Mouse (Mus musculus) liver, embryonic 12.5 days (tissue): ENCODE results near the gene Hemk1. TPM values are rescaled to one million over a fixed set of nuclear protein-coding genes. Genes with fewer than 3 reads are reported as not detected.

Source experiments
- ATAC-seq: fragments of 200-750 bp; cut with Nextera tagmentation; 2 replicates; pipeline ENCODE4 v1.8.0; 2017; ENCODE audit warnings: moderate number of reproducible peaks, mild to moderate bottlenecking, moderate library complexity
- H3K27ac ChIP-seq: fragments of 300-500 bp; sonication (generic); 2 replicates; pipeline ENCODE4 v1.5.1; 2016; ENCODE audit warnings: mild to moderate bottlenecking
- H3K27me3 ChIP-seq: fragments of 300-500 bp; sonication (generic); replicated peaks from 2 replicates; pipeline ENCODE4 v1.6.1; 2016; ENCODE audit warnings: mild to moderate bottlenecking, moderate library complexity
- H3K36me3 ChIP-seq: fragments of 300-500 bp; sonication (generic); 2 replicates; pipeline ENCODE4 v1.6.1; 2016; ENCODE audit warnings: mild to moderate bottlenecking, moderate library complexity
- H3K4me1 ChIP-seq: fragments of 300-500 bp; sonication (generic); 2 replicates; pipeline ENCODE4 v1.6.1; 2016
- H3K4me2 ChIP-seq: fragments of 300-500 bp; sonication (generic); 2 replicates; pipeline ENCODE4 v1.6.1; 2016; ENCODE audit warnings: mild to moderate bottlenecking, moderate library complexity
- H3K4me3 ChIP-seq: fragments of 300-500 bp; sonication (generic); 2 replicates; pipeline ENCODE4 v1.5.1; 2016; ENCODE audit warnings: mild to moderate bottlenecking, moderate library complexity
- H3K9ac ChIP-seq: fragments of 300-500 bp; sonication (generic); 2 replicates; pipeline ENCODE4 v1.6.1; 2016; ENCODE audit warnings: mild to moderate bottlenecking, moderate library complexity
- H3K9me3 ChIP-seq: fragments of 300-500 bp; sonication (generic); replicated peaks from 2 replicates; pipeline ENCODE4 v1.6.1; 2016; ENCODE audit warnings: mild to moderate bottlenecking, moderate library complexity
- WGBS: fragments of 180-500 bp; shearing (Covaris S2); methylation state at CpG from one replicate; pipeline ENCODE4 v1.1.7; 2016; ENCODE audit not compliant: insufficient replicate concordance; 5-methylcytosine and 5-hydroxymethylcytosine counted together
- polyA plus RNA-seq: library from polyadenylated mRNA; unstranded; fragments of >200 nt; fragmentation: Nextera tagmentation; extraction: Ambion mirVana; gene quantifications from 2 replicates; pipeline ENCODE4 v1.2.1, GENCODE M21; 2016

Hemk1 gene
- polyA plus RNA-seq, 1 experiment from 2014 or later, result 5.0 TPM

DNA sequence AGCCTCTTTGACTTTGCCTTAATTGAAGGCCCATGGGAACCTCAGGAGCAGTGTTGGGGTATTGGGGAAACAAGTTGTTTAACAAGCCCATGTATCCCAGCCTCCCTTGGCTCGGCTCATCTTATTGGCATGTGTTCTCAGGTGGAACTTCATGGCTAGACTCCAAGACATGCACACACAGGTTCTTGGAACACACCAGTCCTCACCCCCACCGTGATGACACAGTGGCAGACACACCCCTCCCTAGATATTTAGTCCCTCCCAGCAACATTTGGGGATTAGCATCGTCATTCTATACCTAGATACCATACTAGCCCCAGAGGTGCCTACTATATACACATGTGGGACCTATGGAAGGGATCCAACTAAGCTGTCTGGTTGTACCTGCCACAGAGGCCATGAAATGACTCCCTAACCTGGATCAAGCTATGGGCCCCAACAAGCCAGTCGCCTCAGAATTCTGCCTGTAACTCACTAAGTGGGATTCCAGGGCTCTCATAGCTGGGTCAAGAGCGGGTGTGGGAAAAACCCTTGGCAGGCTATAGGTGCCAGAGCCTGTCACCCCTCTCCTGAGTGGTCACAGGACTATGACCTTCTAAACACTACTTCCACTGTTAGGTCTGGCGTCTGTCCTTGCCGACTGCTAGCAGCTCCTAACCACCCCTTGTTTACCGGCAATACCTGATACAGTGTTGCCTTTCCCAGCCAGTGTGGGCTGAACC is 39.9 kb downstream of the Hemk1 start:
- Histone ChIP-seq H3K27me3 (peaks cover 7% of the 10 kb centered on the region; the same call in 1 of the 2 replicates), H3K4me2 (peak overlapping the region; percentile 93), H3K27ac (peak overlapping the region; percentile 96), H3K4me3 (peak overlapping the region; percentile 81), H3K4me1 (peaks cover 81% of the 10 kb centered on the region), H3K36me3 (peaks cover 33% of the 10 kb centered on the region), H3K9ac (peak overlapping the region; percentile 84), H3K9me3 (no peaks in the 10 kb centered on the region)
- WGBS, result 68% methylated on average over 8 of the region's 8 CpGs
- peak; percentile 66 for ATAC-seq

DNA sequence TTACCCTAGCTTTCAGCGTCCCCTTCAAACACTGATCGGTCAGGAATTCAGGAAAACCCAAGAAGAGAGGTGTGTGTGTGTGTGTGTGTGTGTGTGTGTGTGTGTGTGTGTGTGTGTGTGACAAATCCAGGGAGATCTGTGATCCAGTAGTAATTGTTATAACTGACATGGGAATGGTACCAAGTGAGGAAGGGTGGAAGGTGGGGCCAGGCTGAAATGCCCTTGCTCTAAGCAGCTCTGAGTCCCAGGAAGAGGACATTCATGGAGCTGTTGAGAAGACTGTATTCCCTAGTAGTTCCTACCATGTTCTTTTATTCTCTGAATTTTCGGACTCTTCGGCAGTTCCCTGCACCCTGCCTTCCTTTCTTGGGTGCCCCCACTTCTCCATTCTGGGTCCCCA is 40.5 kb downstream of the Hemk1 start:
- Histone ChIP-seq H3K4me1 (peaks cover 76% of the 10 kb centered on the region), H3K27me3 (peaks cover 12% of the 10 kb centered on the region; the same call in 1 of the 2 replicates), H3K27ac (peak overlapping the region; percentile 96), H3K9ac (peak overlapping the region; percentile 84), H3K4me3 (peak overlapping the region; percentile 81), H3K9me3 (no peaks in the 10 kb centered on the region), H3K36me3 (peaks cover 29% of the 10 kb centered on the region), H3K4me2 (peak overlapping the region; percentile 93)
- WGBS, result 74% methylated on average over 4 of the region's 4 CpGs
- ATAC-seq, result no peak

DNA sequence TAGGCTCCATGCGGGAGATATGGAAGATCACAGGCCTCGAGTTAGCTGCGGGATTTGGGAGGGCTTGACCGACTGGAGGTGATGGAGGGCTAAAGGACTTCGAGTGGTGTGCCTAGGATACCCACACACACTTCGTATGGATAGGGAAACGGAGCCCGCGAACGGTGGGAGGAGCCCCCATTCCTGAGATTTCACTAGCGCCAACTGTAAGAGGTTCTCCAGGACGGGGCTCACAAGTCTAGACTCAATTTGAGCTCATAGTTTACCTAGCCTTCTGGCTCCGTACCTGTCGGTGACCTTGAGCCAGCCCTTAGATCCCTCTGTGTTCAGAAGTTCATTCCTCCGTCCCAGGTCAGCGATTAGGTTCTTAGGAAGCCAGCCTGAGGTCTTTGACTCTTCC is 41.1 kb downstream of the Hemk1 start:
- no peaks in the 10 kb centered on the region for H3K9me3 ChIP-seq
- peaks cover 70% of the 10 kb centered on the region for H3K4me1 ChIP-seq
- peak overlapping the region; percentile 93 for H3K4me2 ChIP-seq
- peak overlapping the region; percentile 81 for H3K4me3 ChIP-seq
- H3K9ac ChIP-seq, result peak overlapping the region; percentile 84
- H3K27me3 ChIP-seq, result peaks cover 18% of the 10 kb centered on the region; the same call in 1 of the 2 replicates
- no peak for ATAC-seq
- 13% methylated on average over 16 of the region's 16 CpGs for WGBS
- H3K27ac ChIP-seq, result peak overlapping the region; percentile 96
- H3K36me3 ChIP-seq, result peaks cover 24% of the 10 kb centered on the region

DNA sequence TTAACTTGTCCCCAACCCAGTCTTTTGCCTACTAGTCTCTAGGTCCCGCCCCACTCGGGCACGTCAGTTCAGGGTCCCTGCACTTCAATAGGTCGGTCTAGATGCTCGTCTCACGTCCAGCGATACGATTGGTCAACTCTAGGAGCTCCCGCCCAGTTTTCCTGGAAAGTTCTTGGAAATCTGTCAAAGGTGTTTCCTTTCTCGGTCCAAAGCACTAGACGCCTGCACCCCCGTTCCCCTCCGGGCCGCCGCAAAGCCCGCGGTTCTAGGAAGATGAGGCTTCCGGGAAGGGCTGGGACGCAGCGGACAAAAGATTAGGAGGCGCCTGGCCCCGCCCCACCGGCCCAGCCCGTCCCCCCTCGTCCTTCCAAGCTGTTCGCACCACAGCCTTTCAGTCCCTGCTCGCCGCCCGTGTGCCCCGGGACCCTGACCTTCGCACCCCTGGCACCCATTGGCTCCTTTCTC is 41.6 kb downstream of the Hemk1 start:
- Histone ChIP-seq H3K36me3 (peaks cover 18% of the 10 kb centered on the region), H3K9ac (peak overlapping the region; percentile 84), H3K27ac (peak overlapping the region; percentile 96), H3K27me3 (peaks cover 23% of the 10 kb centered on the region; the same call in 1 of the 2 replicates), H3K4me2 (peak overlapping the region; percentile 93), H3K9me3 (no peaks in the 10 kb centered on the region), H3K4me3 (peak overlapping the region; percentile 81), H3K4me1 (peaks cover 64% of the 10 kb centered on the region)
- ATAC-seq, result peak; percentile 93
- WGBS, result 0% methylated on average over 30 of the region's 31 CpGs

DNA sequence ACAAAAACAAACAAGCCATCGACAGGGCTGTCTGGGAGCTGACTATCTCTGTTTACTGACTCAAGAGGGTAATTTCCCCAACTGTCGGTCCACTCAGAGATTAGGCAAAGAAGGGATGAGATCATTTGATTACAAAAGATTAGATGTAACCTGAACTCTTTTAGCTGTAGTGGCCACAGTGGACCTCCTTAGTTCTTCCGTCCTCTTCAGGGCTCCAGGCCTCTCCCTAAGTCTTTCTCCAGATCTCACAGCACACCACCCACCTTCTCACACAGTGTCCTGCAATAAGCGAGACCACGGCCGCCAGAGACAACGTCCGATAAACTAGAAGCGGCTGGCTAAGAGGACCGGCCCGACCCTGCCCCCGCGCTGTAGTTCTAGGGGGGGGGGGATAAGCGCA is 42.1 kb downstream of the Hemk1 start:
- Histone ChIP-seq H3K36me3 (peaks cover 13% of the 10 kb centered on the region), H3K4me1 (peaks cover 59% of the 10 kb centered on the region), H3K27me3 (peaks cover 25% of the 10 kb centered on the region; the same call in 1 of the 2 replicates), H3K27ac (peak overlapping the region; percentile 96), H3K9ac (peak overlapping the region; percentile 74), H3K4me2 (peak overlapping the region; percentile 93), H3K9me3 (no peaks in the 10 kb centered on the region), H3K4me3 (peak overlapping the region; percentile 81)
- WGBS, result 1% methylated on average over 14 of the region's 14 CpGs
- peak; percentile 21 for ATAC-seq

DNA sequence AAGGTAGTCTGAATTCAATTTTAAA is 42.3 kb downstream of the Hemk1 start, which contains the start of gene Cish:
Gene Cish, plus strand, starts transcription at position 11 of the 25 bp plus-strand sequence.
- peaks cover 11% of the 10 kb centered on the region for H3K36me3 ChIP-seq
- no peak for ATAC-seq
- H3K27me3 ChIP-seq, result peaks cover 25% of the 10 kb centered on the region; the same call in 1 of the 2 replicates
- peak within 1 kb of the TSS; percentile 96 for H3K27ac ChIP-seq
- H3K9ac ChIP-seq, result peak within 1 kb of the TSS; percentile 84
- H3K9me3 ChIP-seq, result no peaks in the 10 kb centered on the region
- H3K4me1 ChIP-seq, result peaks cover 57% of the 10 kb centered on the region
- peak within 1 kb of the TSS; percentile 81 for H3K4me3 ChIP-seq
- H3K4me2 ChIP-seq, result peak within 1 kb of the TSS; percentile 93

DNA sequence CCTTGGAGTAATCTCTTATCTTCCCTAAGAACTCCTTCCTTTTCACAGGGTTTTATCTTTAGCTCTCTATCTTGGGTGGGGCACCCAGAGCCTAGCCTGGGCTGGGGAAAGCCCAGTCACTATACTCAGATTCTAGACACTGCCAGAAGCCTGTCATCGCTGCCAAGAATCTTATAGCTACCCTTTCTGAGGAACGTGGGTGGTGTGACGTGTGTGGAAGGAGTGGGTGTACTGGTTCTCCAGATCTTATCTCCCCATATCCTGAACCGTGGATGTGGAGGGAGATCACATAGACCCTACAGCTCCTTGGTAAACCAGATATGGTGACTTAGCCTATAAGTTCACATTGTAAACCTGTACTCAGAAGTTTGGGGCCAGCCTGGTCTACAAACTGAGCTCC is 42.5 kb downstream of the Hemk1 start:
- Histone ChIP-seq H3K27ac (peak overlapping the region; percentile 96), H3K4me2 (peak overlapping the region; percentile 93), H3K4me1 (peaks cover 57% of the 10 kb centered on the region), H3K9me3 (no peaks in the 10 kb centered on the region), H3K4me3 (peak overlapping the region; percentile 81), H3K27me3 (peaks cover 23% of the 10 kb centered on the region; the same call in 1 of the 2 replicates), H3K36me3 (peaks cover 9% of the 10 kb centered on the region), H3K9ac (peak overlapping the region; percentile 74)
- ATAC-seq, result peak; percentile 19; the same call in 1 of the 2 replicates
- 14% methylated on average over 4 of the region's 4 CpGs for WGBS

DNA sequence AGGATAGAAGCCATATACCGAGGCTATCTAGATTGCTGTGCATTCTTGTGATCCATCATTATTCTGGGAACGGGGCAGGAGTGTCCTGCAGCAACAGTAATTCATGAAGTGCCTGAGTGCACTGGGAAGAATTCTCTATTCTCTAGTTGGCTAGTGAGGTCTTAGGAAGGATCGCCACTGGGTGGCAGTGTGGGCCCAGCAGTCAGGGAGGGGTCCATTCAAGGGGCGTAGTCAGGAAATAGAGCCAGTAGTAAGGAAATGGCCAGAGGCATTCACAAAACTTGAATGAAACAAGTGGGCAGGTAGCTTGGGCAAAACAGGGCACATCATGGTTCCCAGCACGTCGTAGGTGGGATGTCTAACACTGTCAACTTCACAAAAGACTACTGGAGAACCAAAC is 43.9 kb downstream of the Hemk1 start:
- no peaks in the 10 kb centered on the region for H3K36me3 ChIP-seq
- 1% methylated on average over 6 of the region's 6 CpGs for WGBS
- H3K9me3 ChIP-seq, result no peaks in the 10 kb centered on the region
- peaks cover 57% of the 10 kb centered on the region for H3K4me1 ChIP-seq
- H3K4me2 ChIP-seq, result no peak overlapping the region
- peaks cover 21% of the 10 kb centered on the region; the same call in 1 of the 2 replicates for H3K27me3 ChIP-seq
- 0 out of 2 replicates have a peak overlapping the region, but pooled peaks have one; percentile 37 for H3K27ac ChIP-seq
- no peak overlapping the region for H3K9ac ChIP-seq
- no peak for ATAC-seq
- no peak overlapping the region for H3K4me3 ChIP-seq

DNA sequence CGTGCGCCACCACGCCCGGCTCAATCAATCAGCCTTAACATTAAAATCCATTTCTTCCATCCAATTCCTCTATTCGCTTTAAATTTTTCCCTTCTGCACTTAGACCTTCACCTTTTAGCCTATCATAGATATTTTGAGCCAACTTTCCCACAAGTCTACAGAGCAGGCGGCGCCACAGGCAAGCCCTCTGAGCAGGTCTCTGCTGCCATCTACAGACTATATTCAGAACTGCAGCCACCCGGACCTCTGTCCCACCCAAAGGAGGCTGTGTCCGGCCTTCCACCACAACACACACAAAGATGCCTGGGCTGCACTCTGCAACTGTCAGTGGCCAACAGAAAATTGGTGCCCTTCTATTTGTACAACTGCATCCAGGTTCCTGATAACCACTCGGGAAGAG is 47.3 kb downstream of the Hemk1 start:
- WGBS, result 29% methylated on average over 10 of the region's 10 CpGs
- peaks cover 21% of the 10 kb centered on the region; the same call in 1 of the 2 replicates for H3K27me3 ChIP-seq
- H3K27ac ChIP-seq, result no peak overlapping the region
- no peak overlapping the region for H3K4me2 ChIP-seq
- H3K9me3 ChIP-seq, result no peaks in the 10 kb centered on the region
- no peak overlapping the region for H3K9ac ChIP-seq
- peaks cover 65% of the 10 kb centered on the region for H3K4me1 ChIP-seq
- no peaks in the 10 kb centered on the region for H3K36me3 ChIP-seq
- H3K4me3 ChIP-seq, result no peak overlapping the region
- ATAC-seq, result no peak

DNA sequence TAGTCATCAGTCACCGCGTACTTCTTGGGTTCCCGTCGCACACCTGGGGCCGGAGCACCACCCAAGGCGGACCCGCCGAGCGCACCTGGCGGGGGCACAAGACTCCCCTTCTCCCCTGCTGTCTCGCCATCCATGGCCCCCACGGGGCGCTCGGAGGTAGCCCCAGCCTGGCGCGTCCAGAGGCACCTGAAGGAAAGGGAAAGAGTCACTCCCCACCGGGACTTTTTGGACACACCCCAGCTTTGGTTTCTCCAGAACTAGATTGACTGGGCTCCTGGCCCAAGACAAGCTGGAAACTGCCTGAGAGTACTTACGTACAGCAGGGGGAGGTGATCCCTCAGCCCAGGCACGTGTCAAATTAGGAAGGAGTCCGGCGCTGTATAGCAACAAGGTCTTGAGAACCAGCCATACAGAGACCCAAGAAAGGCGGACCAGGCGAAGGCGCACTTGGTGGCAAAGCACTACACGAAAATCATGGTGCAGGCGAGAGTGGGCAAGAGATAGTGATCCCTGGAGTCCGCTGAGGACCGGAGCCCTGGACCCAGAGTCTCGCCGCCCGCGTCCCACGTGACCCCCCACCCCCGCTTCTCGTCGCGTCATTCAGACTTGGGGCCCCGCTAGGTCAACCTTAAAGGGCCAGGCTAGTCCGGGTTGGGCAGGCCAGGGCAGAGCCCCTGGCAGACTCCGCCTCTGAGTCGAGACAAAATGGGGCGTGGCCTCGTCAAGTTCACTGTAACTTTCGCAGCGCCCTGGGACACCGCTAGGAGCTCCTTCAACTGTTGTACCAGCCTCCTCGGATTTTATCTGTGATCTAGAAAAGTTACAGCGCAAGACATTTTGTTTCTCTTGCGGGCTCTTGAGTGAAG is 48.7 kb downstream of the Hemk1 start, which contains the start of gene Mapkapk3:
Gene Mapkapk3, minus strand, starts transcription at position 667 of the 866 bp plus-strand sequence.
- ATAC-seq, result peak; percentile 86
- Histone ChIP-seq H3K36me3 (no peaks in the 10 kb centered on the region), H3K4me3 (peak within 1 kb of the TSS; percentile 61), H3K4me1 (peaks cover 64% of the 10 kb centered on the region), H3K27me3 (peaks cover 21% of the 10 kb centered on the region; the same call in 1 of the 2 replicates), H3K4me2 (peak within 1 kb of the TSS; percentile 89), H3K9ac (peak within 1 kb of the TSS; percentile 65), H3K27ac (peak within 1 kb of the TSS; percentile 70), H3K9me3 (no peaks in the 10 kb centered on the region)
- WGBS, result 2% methylated on average over 48 of the region's 49 CpGs

DNA sequence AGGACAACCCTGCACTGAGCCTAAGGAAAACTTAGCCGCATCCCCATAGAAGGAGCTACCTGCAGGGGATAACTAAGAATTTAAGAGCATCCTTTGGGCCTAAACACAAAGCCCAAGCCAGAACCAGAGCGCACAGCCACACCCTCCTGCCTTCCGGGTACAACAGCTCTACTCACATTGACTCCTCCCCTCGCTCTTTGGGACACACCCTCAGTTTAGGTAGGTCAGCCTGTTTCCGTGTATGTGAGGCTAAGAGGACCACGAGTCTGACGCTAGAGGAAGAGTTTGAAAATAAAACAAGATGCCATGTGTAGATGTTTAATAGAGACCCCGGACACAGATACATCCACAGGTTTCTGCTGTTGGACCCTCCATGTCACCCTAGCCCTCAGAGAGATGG is 49.4 kb downstream of the Hemk1 start:
- Histone ChIP-seq H3K27ac (peak overlapping the region; percentile 70), H3K4me3 (peak overlapping the region; percentile 61), H3K36me3 (no peaks in the 10 kb centered on the region), H3K4me2 (peak overlapping the region; percentile 89), H3K9me3 (no peaks in the 10 kb centered on the region), H3K9ac (peak overlapping the region; percentile 65), H3K4me1 (peaks cover 62% of the 10 kb centered on the region), H3K27me3 (peaks cover 21% of the 10 kb centered on the region; the same call in 1 of the 2 replicates)
- ATAC-seq, result peak; percentile 74
- 10% methylated on average over 8 of the region's 8 CpGs for WGBS

DNA sequence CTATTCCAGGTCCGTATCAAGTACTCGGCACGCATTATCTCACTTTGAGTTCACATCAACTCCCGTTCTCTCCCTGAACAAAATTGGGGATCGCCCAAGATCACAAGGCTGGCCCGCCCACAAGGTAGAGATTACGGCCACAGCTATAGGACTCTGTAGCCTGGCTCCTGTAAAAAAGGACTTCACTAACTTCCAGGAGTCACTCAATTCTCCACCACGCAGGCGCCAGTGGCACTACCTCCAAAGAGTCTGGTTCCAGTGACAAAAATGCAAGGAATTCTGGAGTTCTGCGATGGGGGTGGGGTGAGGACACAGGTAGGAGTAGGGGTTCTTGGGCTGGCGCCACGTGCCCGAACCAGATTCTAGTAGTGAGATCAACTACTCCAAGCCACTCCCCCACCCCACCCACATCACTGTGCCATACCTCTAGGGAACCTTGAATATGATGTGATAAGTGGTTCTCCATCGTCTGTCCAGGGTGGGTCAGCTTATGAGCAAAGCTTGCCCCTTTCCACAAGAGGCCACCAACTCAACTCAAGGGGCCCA is 50.0 kb downstream of the Hemk1 start:
- WGBS, result 69% methylated on average over 14 of the region's 14 CpGs

More for the DNA sequence above, 50.0 kb downstream of the Hemk1 start:
- H3K4me3 ChIP-seq, result peak overlapping the region; percentile 61
- H3K9me3 ChIP-seq, result no peaks in the 10 kb centered on the region
- no peak overlapping the region for H3K9ac ChIP-seq
- H3K4me1 ChIP-seq, result peaks cover 62% of the 10 kb centered on the region
- H3K4me2 ChIP-seq, result peak overlapping the region; percentile 89
- no peaks in the 10 kb centered on the region for H3K36me3 ChIP-seq
- H3K27me3 ChIP-seq, result peaks cover 17% of the 10 kb centered on the region; the same call in 1 of the 2 replicates
- ATAC-seq, result no peak
- H3K27ac ChIP-seq, result peak overlapping the region; percentile 41; the same call in 1 of the 2 replicates
